Mouse (Mus musculus): ENCODE measurements around the gene Hoxa1. TPM values are rescaled to one million over a fixed set of nuclear protein-coding genes. Genes with fewer than 3 reads are reported as not detected.

Hoxa1 gene
- polyA plus RNA-seq, 1 experiment = not detected

- Histone ChIP-seq H3K27ac (ENCODE audit: insufficient read depth, low read depth, low read length) (no peak overlapping the region), H3K4me1 (ENCODE audit: control insufficient read depth, insufficient read depth, low read length) (peaks cover 7% of the 10 kb centered on the region), H3K4me3 (ENCODE audit: insufficient read depth, low read depth, low read length) (no peak overlapping the region)
- 8% methylated on average over 9 of the region's 9 CpGs for WGBS
- no peak for TF ChIP-seq POLR2A (IDR thresholded peaks at IDR 0.05; ENCODE audit: insufficient read depth, low read depth, low read length)
- TF ChIP-seq CTCF (IDR thresholded peaks at IDR 0.05; ENCODE audit: insufficient read depth, low read depth, low read length) = no peak
Measured at GRCm38 (mm10) chr6:52159979-52160378, 1.9 kb upstream of the Hoxa1 start.

DNA sequence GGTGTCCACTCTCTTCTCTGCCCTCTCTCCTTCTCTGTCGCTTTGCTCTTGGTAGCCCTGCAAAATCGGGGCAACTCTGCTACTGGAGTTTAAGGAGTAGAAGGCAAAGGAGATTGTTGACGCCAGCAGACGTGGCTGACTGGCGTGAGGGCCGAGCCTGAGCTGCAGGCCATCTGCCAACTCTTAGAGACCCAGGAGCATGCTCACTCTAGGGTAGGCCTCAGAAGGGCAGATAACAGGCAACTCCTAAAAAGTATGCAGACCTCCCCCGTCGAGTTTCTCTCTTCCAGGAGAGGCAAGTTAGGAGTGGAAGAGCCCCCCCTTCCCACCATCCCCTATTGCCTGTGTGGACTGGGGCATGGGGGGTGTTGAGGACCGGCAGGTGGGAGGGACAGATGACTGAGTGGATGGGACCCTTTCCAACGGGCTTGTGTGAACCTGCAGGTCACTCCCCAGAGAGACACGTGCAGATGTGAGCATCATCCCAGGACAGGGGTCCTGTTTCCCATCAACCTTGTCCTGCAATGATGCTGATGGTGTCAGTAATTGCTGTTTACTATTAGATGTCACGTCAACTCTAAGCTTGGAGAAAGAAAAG, 1.1 kb upstream of the Hoxa1 start:
- Histone ChIP-seq H3K4me1 (ENCODE audit: control insufficient read depth, insufficient read depth, low read length) (peaks cover 7% of the 10 kb centered on the region), H3K27ac (ENCODE audit: insufficient read depth, low read depth, low read length) (no peak overlapping the region), H3K4me3 (ENCODE audit: insufficient read depth, low read depth, low read length) (no peak overlapping the region)
- WGBS = 5% methylated on average over 12 of the region's 12 CpGs
- no peak for TF ChIP-seq POLR2A (IDR thresholded peaks at IDR 0.05; ENCODE audit: insufficient read depth, low read depth, low read length)
- TF ChIP-seq CTCF (IDR thresholded peaks at IDR 0.05; ENCODE audit: insufficient read depth, low read depth, low read length) = no peak

- TF ChIP-seq POLR2A (IDR thresholded peaks at IDR 0.05; ENCODE audit: insufficient read depth, low read depth, low read length) (no peak), CTCF (IDR thresholded peaks at IDR 0.05; ENCODE audit: insufficient read depth, low read depth, low read length) (no peak)
- Histone ChIP-seq H3K4me3 (ENCODE audit: insufficient read depth, low read depth, low read length) (no peak overlapping the region), H3K27ac (ENCODE audit: insufficient read depth, low read depth, low read length) (no peak overlapping the region), H3K4me1 (ENCODE audit: control insufficient read depth, insufficient read depth, low read length) (peaks cover 7% of the 10 kb centered on the region)
- WGBS = 3% methylated on average over 32 of the region's 32 CpGs
Measured at GRCm38 (mm10) chr6:52157466-52158275, 446 bp downstream of the Hoxa1 start.

DNA sequence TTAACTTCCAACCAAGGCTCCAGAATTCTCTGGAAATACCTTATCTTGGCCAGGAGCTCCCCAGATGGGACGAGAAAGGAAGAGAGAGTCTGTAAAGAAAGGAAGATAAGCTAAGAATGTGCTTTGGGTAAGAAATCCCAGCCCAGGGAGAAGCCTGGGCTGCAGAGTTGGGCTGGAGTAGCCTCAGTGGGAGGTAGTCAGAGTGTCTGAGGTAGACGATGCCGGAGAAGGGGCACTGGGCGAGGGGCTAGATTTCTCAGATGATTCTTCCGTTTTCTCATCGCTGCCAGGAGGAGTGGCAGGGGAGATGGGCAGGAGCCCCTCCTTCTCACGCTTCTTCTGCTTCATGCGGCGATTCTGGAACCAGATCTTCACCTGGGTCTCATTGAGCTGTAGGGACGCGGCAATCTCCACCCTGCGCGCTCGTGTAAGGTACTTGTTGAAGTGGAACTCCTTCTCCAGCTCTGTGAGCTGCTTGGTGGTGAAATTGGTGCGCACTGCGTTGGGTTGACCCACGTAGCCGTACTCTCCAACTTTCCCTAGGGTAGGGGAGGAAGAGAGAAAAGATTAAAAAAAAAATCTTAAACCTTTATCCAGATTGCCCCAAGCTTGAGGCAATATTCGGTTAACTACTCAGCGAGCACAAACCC, 1.4 kb downstream of the Hoxa1 start:
- H3K4me1 ChIP-seq (ENCODE audit: control insufficient read depth, insufficient read depth, low read length) = peaks cover 7% of the 10 kb centered on the region
- H3K27ac ChIP-seq (ENCODE audit: insufficient read depth, low read depth, low read length) = no peak overlapping the region
- 4% methylated on average over 20 of the region's 20 CpGs for WGBS
- TF ChIP-seq CTCF (IDR thresholded peaks at IDR 0.05; ENCODE audit: insufficient read depth, low read depth, low read length) (no peak), POLR2A (IDR thresholded peaks at IDR 0.05; ENCODE audit: insufficient read depth, low read depth, low read length) (no peak)
- no peak overlapping the region for H3K4me3 ChIP-seq (ENCODE audit: insufficient read depth, low read depth, low read length)

- 40% methylated on average over 3 of the region's 3 CpGs for WGBS
- Histone ChIP-seq H3K27ac (ENCODE audit: insufficient read depth, low read depth, low read length) (no peak overlapping the region), H3K4me1 (ENCODE audit: control insufficient read depth, insufficient read depth, low read length) (peaks cover 7% of the 10 kb centered on the region), H3K4me3 (ENCODE audit: insufficient read depth, low read depth, low read length) (no peak overlapping the region)
- no peak for TF ChIP-seq CTCF (IDR thresholded peaks at IDR 0.05; ENCODE audit: insufficient read depth, low read depth, low read length)
- no peak for TF ChIP-seq POLR2A (IDR thresholded peaks at IDR 0.05; ENCODE audit: insufficient read depth, low read depth, low read length)
Measured at GRCm38 (mm10) chr6:52155471-52155870, 2.6 kb downstream of the Hoxa1 start.

- WGBS = 18% methylated on average over 5 of the region's 5 CpGs
- no peak overlapping the region for H3K27ac ChIP-seq (ENCODE audit: insufficient read depth, low read depth, low read length)
- no peak for TF ChIP-seq CTCF (IDR thresholded peaks at IDR 0.05; ENCODE audit: insufficient read depth, low read depth, low read length)
- no peak for TF ChIP-seq POLR2A (IDR thresholded peaks at IDR 0.05; ENCODE audit: insufficient read depth, low read depth, low read length)
- H3K4me3 ChIP-seq (ENCODE audit: insufficient read depth, low read depth, low read length) = no peak overlapping the region
- peaks cover 7% of the 10 kb centered on the region for H3K4me1 ChIP-seq (ENCODE audit: control insufficient read depth, insufficient read depth, low read length)
Measured at GRCm38 (mm10) chr6:52154044-52154443, 4.1 kb downstream of the Hoxa1 start.

GRCm38 (mm10) chr6:52153270-52153669, 4.8 kb downstream of the Hoxa1 start:
- H3K4me3 ChIP-seq (ENCODE audit: insufficient read depth, low read depth, low read length) = no peak overlapping the region
- WGBS = 3% methylated on average over 6 of the region's 6 CpGs
- no peak for TF ChIP-seq POLR2A (IDR thresholded peaks at IDR 0.05; ENCODE audit: insufficient read depth, low read depth, low read length)
- TF ChIP-seq CTCF (IDR thresholded peaks at IDR 0.05; ENCODE audit: insufficient read depth, low read depth, low read length) = no peak

GRCm38 (mm10) chr6:52152226-52153193, 5.6 kb downstream of the Hoxa1 start:
- H3K4me3 ChIP-seq (ENCODE audit: insufficient read depth, low read depth, low read length) = no peak overlapping the region
- H3K4me1 ChIP-seq (ENCODE audit: control insufficient read depth, insufficient read depth, low read length) = no peaks in the 10 kb centered on the region
- no peak for TF ChIP-seq CTCF (IDR thresholded peaks at IDR 0.05; ENCODE audit: insufficient read depth, low read depth, low read length)
- no peak for TF ChIP-seq POLR2A (IDR thresholded peaks at IDR 0.05; ENCODE audit: insufficient read depth, low read depth, low read length)
- no peak overlapping the region for H3K27ac ChIP-seq (ENCODE audit: insufficient read depth, low read depth, low read length)
- 6% methylated on average over 16 of the region's 16 CpGs for whole genome bisulfite sequencing

More at GRCm38 (mm10) chr6:52153270-52153669, 4.8 kb downstream of the Hoxa1 start:
- no peak overlapping the region for H3K27ac ChIP-seq (ENCODE audit: insufficient read depth, low read depth, low read length)
- peaks cover 2% of the 10 kb centered on the region for H3K4me1 ChIP-seq (ENCODE audit: control insufficient read depth, insufficient read depth, low read length)
